In the genomic region with DNA sequence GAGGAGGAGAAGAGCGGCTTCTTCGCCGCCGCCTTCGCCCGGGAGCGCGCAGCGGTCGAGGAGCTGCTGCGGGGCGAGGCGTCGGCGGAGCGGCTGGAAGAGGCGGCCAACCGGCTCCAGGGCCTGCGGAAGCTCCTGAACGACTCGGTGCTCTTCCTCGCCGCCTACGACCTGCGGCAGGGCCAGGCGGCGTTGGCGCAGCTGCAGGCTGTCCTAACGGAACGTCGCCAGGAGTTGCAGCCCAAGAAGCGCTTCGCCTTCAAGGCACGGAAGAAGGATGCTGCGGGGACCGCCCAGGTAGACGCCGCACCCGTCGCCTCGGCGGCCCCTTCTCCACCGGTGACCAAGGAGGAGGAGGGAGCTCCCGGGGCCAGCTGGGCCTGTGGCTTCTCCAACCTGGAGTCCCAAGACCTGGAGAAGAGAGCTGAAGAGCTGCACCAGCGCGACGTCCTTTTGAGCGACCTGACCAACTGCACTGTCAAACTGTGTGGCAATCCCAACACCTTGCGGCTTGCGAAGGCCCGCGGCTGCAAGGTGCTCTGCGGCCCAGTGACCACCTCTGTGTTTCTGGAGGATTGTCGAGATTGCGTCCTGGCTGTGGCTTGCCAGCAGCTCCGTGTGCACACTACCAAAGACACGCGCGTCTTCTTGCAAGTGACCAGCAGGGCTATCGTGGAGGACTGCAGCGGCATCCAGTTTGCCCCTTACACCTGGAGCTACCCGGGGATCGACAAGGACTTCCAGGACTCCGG, we compare ENCODE assay signal across 9 mouse cellular contexts. TPM values are rescaled to one million over a fixed set of nuclear protein-coding genes. Genes with fewer than 3 reads are reported as not detected.
DNase-seq lines count a peak whose midpoint lies in the region; ATAC-seq and TF ChIP-seq lines count a peak whose summit lies in the region.
"Had no signal": no experiment of that assay in that cellular context is flagged by ENCODE, and none has a peak within 500 bp of the region (broad histone marks: within the 10 kb centered on the region; RNA-seq: fewer than 3 reads in every experiment).

No protein-coding gene starts in this region.

- no peaks in the 10 kb centered on the region for H3K9me3 ChIP-seq in liver, embryonic 14.5 days (ENCODE audit: control insufficient read depth, low read length)
- no peaks in the 10 kb centered on the region for H3K9me3 ChIP-seq in neural tube, embryonic 12.5 days

- no peaks in the 10 kb centered on the region for H3K27me3 ChIP-seq in kidney, adult 2 months (replicated peaks; ENCODE audit: control insufficient read depth, insufficient read depth, low read length)
- H3K27me3 ChIP-seq in liver, embryonic 14.5 days (ENCODE audit: control insufficient read depth, insufficient read depth, low read length): no peaks in the 10 kb centered on the region
- H3K27me3 ChIP-seq in neural tube, embryonic 12.5 days (replicated peaks): no peaks in the 10 kb centered on the region

- peak overlapping the region; percentile 97 for H3K4me2 ChIP-seq in liver, embryonic 14.5 days (ENCODE audit: low read depth)
- H3K4me2 ChIP-seq in neural tube, embryonic 12.5 days (replicated peaks): peak overlapping the region; percentile 84

- peaks cover 13% of the 10 kb centered on the region for H3K4me1 ChIP-seq in kidney, adult 2 months (ENCODE audit: control insufficient read depth, insufficient read depth, low read length)
- H3K4me1 ChIP-seq in liver, embryonic 14.5 days (replicated peaks; ENCODE audit: control insufficient read depth in 2 of 2, insufficient read depth in 2 of 2, low read length in 1 of 2): peaks cover 19 to 27% of the 10 kb centered on the region in 2 experiments
- peaks cover 25% of the 10 kb centered on the region for H3K4me1 ChIP-seq in neural tube, embryonic 12.5 days

- WGBS in kidney, adult 2 months: under 1% methylated on average over 64 of the region's 64 CpGs
- WGBS in liver, embryonic 14.5 days (ENCODE audit: insufficient replicate concordance): 2% methylated on average over 64 of the region's 64 CpGs
- 2% methylated on average over 63 of the region's 64 CpGs for WGBS in neural tube, embryonic 12.5 days

- TF ChIP-seq CTCF in kidney, adult 2 months (conservative IDR thresholded peaks at IDR 0.05; ENCODE audit: insufficient read depth, insufficient read length, low read depth, low read length): no peak
- peak; percentile 34; the same call in 1 of the 2 replicates for TF ChIP-seq CTCF in liver, embryonic 14.5 days (IDR thresholded peaks at IDR 0.05; ENCODE audit: low read depth)

- DNase-seq in urinary bladder, adult 18-20 months (ENCODE audit: low spot score in 2 of 2): peak; percentile 30 to 55
- DNase-seq in urinary bladder, postnatal 25 days (ENCODE audit: low spot score): no peak
- DNase-seq in cerebellum, postnatal 36 days: peak; percentile 52 to 54
- DNase-seq in gastrocnemius, postnatal 4 days (ENCODE audit: low spot score in 2 of 2): peak; percentile 35 to 57
- peak; percentile 40 for DNase-seq in kidney, adult 2 months
- DNase-seq in liver, embryonic 14.5 days (ENCODE audit: low read depth in 3 of 3, low spot score in 3 of 3): no peak
- peak; percentile 57 to 70 for DNase-seq in thymus, postnatal 36 days

- H3K36me3 ChIP-seq in kidney, adult 2 months (ENCODE audit: control insufficient read depth, insufficient read depth, low read length): no peaks in the 10 kb centered on the region
- no peaks in the 10 kb centered on the region for H3K36me3 ChIP-seq in liver, embryonic 14.5 days (replicated peaks; ENCODE audit: control insufficient read depth, insufficient read depth, low read depth)
- no peaks in the 10 kb centered on the region; the same call in 1 of the 2 replicates for H3K36me3 ChIP-seq in neural tube, embryonic 12.5 days

- no peak for TF ChIP-seq POLR2A in kidney, adult 2 months (IDR thresholded peaks at IDR 0.05; ENCODE audit: low read depth, low read length)

- H3K4me3 ChIP-seq in kidney, adult 2 months (ENCODE audit: insufficient read depth, low read depth, low read length): peak overlapping the region; percentile 94
- peak overlapping the region; percentile 74 to 81 for H3K4me3 ChIP-seq in liver, embryonic 14.5 days (ENCODE audit: insufficient read depth in 1 of 2, low read depth in 2 of 2, low read length in 2 of 2)
- peak overlapping the region; percentile 89 for H3K4me3 ChIP-seq in neural tube, embryonic 12.5 days

- no peak for TF ChIP-seq EP300 in liver, embryonic 14.5 days (IDR thresholded peaks at IDR 0.05; ENCODE audit: low read depth)

- ATAC-seq in liver, embryonic 14.5 days (ENCODE audit: insufficient read depth): peak; percentile 36
- peak; percentile 26 for ATAC-seq in neural tube, embryonic 12.5 days (ENCODE audit: low FRiP score, low read depth)

- H3K9ac ChIP-seq in liver, embryonic 14.5 days (replicated peaks): peak overlapping the region; percentile 74
- H3K9ac ChIP-seq in neural tube, embryonic 12.5 days: peak overlapping the region; percentile 93

- peak overlapping the region; percentile 96 for H3K27ac ChIP-seq in kidney, adult 2 months (ENCODE audit: insufficient read depth, low read depth, low read length)
- H3K27ac ChIP-seq in liver, embryonic 14.5 days: peak overlapping the region; percentile 17
- peak overlapping the region; percentile 71 for H3K27ac ChIP-seq in neural tube, embryonic 12.5 days

RNA-seq across cellular contexts. Expression of a gene that starts 0.5 kb away (rescaled TPM):
- total RNA-seq in gastrocnemius, postnatal 4 days (2021): 10 to 100 TPM; 24.7 to 27.0 TPM
- polyA plus RNA-seq in kidney, adult 2 months (2012; rRNA removed): 17.2 and 19.6 TPM in 2 replicates
- polyA plus RNA-seq in liver, embryonic 14.5 days (2012; rRNA removed): 9.3 and 9.4 TPM in 2 replicates
- 21.8 and 23.1 TPM in 2 replicates for polyA plus RNA-seq in liver, embryonic 14.5 days (2014; fragmentation: Nextera tagmentation; extraction: Ambion mirVana)
- polyA plus RNA-seq in neural tube, embryonic 12.5 days (2016; fragmentation: Nextera tagmentation; extraction: Ambion mirVana): 87.8 and 89.5 TPM in 2 replicates

RNA-seq across cellular contexts. Expression of a gene that starts 19.2 kb away (rescaled TPM):
- total RNA-seq in gastrocnemius, postnatal 4 days (2021): not detected
- not detected in 2 replicates for polyA plus RNA-seq in kidney, adult 2 months (2012; rRNA removed)
- polyA plus RNA-seq in liver, embryonic 14.5 days (2012; rRNA removed): not detected in 2 replicates
- not detected in 2 replicates for polyA plus RNA-seq in liver, embryonic 14.5 days (2014; fragmentation: Nextera tagmentation; extraction: Ambion mirVana)
- polyA plus RNA-seq in neural tube, embryonic 12.5 days (2016; fragmentation: Nextera tagmentation; extraction: Ambion mirVana): not detected in 2 replicates
- total RNA-seq: layer of hippocampus, postnatal 14 days had no signal

RNA-seq across cellular contexts. Expression of a gene that starts 32.7 kb away (rescaled TPM):
- 10 to 100 TPM; 17.0 to 17.6 TPM for total RNA-seq in gastrocnemius, postnatal 4 days (2021)
- 11.4 and 11.8 TPM in 2 replicates for polyA plus RNA-seq in kidney, adult 2 months (2012; rRNA removed)
- polyA plus RNA-seq in liver, embryonic 14.5 days (2012; rRNA removed): 2.5 and 3.0 TPM in 2 replicates
- polyA plus RNA-seq in liver, embryonic 14.5 days (2014; fragmentation: Nextera tagmentation; extraction: Ambion mirVana): 3.4 and 3.5 TPM in 2 replicates
- polyA plus RNA-seq in neural tube, embryonic 12.5 days (2016; fragmentation: Nextera tagmentation; extraction: Ambion mirVana): 7.0 and 8.0 TPM in 2 replicates

Comparison
In these comparisons a context has a peak if more than half of its experiments do, and no peak if none do; other contexts are left out.
1. DNase-seq: peak in urinary bladder, adult 18-20 months (2 of 2), cerebellum, postnatal 36 days (2 of 2), gastrocnemius, postnatal 4 days (2 of 2), kidney, adult 2 months (single experiment) and thymus, postnatal 36 days (2 of 2); none in urinary bladder, postnatal 25 days (single experiment) and liver, embryonic 14.5 days (0 of 3).
2. H3K27ac ChIP-seq: peak in every context shown above with its lines; median percentile 96 in kidney, adult 2 months; 71 in neural tube, embryonic 12.5 days; 17 in liver, embryonic 14.5 days.
3. Peak in every context shown above with its lines, with median percentiles within 50 percentile points of each other: H3K4me3 ChIP-seq.